8 mouse cellular contexts compared by ENCODE assay signal in the genomic region with DNA sequence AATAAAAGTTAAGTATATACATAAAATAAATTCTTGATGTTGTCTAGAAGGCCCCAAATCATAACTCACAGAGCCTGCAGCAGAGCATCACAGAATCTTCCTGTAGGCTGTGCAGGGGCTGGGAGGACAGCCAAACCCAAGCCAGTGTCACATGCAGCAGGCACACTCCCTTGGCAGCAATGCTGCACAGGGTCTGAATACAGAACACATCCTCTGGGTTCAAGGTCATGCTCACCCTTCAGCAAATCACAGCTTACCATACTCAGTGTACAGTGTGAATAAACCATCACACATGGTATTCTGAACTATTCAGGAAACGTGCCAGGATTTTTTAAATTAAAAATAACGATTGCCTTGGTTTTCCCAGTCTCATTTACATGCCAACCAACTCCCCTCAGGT. TPM values are rescaled to one million over a fixed set of nuclear protein-coding genes. Genes with fewer than 3 reads are reported as not detected.
DNase-seq lines count a peak whose midpoint lies in the region; ATAC-seq and TF ChIP-seq lines count a peak whose summit lies in the region.

No protein-coding gene starts in this region.

- H3K79me2 ChIP-seq in myocyte (ENCODE audit: control insufficient read depth, insufficient read depth) = peaks cover 80% of the 10 kb centered on the region

- peak overlapping the region; percentile 55; the same call in 1 of the 2 replicates for H3K27ac ChIP-seq in lung, embryonic 14.5 days (ENCODE audit: low read depth)
- no peak overlapping the region for H3K27ac ChIP-seq in lung, postnatal 0 days (ENCODE audit: low read length)

- TF ChIP-seq POLR2A in myocyte (IDR thresholded peaks at IDR 0.05; ENCODE audit: insufficient read length, low read depth) = no peak

- no peaks in the 10 kb centered on the region for H3K9me3 ChIP-seq in lung, embryonic 14.5 days (ENCODE audit: low read depth, low read length)
- no peaks in the 10 kb centered on the region for H3K9me3 ChIP-seq in lung, postnatal 0 days (ENCODE audit: low read length)

- H3ac ChIP-seq in myocyte (ENCODE audit: control insufficient read depth, insufficient read length) = no peak overlapping the region

- DNase-seq in lung, embryonic 14.5 days = peak; percentile 51
- DNase-seq in lung, postnatal 0 days (ENCODE audit: low spot score) = no peak
- peak; percentile 45 to 57 for DNase-seq in cerebellum, postnatal 14 days
- DNase-seq in heart, adult 8-10 months (ENCODE audit: low spot score) = peak; percentile 65
- peak; percentile 42 for DNase-seq in kidney, adult 9 months
- no peak for DNase-seq in spleen, postnatal 4 days (ENCODE audit: low spot score in 2 of 2)
- DNase-seq in frontal cortex, postnatal 36 days (ENCODE audit: low spot score in 2 of 2) = no peak

- H3K27me3 ChIP-seq in lung, embryonic 14.5 days (ENCODE audit: insufficient read depth, low read length) = no peaks in the 10 kb centered on the region
- H3K27me3 ChIP-seq in lung, postnatal 0 days (replicated peaks; ENCODE audit: insufficient read depth, low read length) = no peaks in the 10 kb centered on the region
- H3K27me3 ChIP-seq in myocyte (ENCODE audit: control insufficient read depth, insufficient read depth, insufficient read length) = no peaks in the 10 kb centered on the region

- no peak overlapping the region for H3K9ac ChIP-seq in lung, embryonic 14.5 days
- H3K9ac ChIP-seq in lung, postnatal 0 days (replicated peaks; ENCODE audit: low read depth) = no peak overlapping the region

- no peak for TF ChIP-seq EP300 in lung, postnatal 0 days (IDR thresholded peaks at IDR 0.05)

- peaks cover 5% of the 10 kb centered on the region for H3K4me1 ChIP-seq in lung, embryonic 14.5 days (ENCODE audit: insufficient read depth)
- H3K4me1 ChIP-seq in lung, postnatal 0 days (ENCODE audit: insufficient read depth, low read depth, low read length) = peaks cover 13% of the 10 kb centered on the region; the same call in 1 of the 2 replicates

- 24% methylated on average over 2 of the region's 2 CpGs for WGBS in lung, embryonic 14.5 days
- 31% methylated on average over 2 of the region's 2 CpGs for WGBS in lung, postnatal 0 days

- peak; percentile 76; the same call in 1 of the 2 replicates for ATAC-seq in lung, embryonic 14.5 days (ENCODE audit: insufficient read depth)
- no peak for ATAC-seq in lung, postnatal 0 days

- no peak overlapping the region for H3K4me3 ChIP-seq in lung, embryonic 14.5 days (ENCODE audit: low read depth, low read length)
- no peak overlapping the region for H3K4me3 ChIP-seq in lung, postnatal 0 days (ENCODE audit: low read depth, low read length)
- H3K4me3 ChIP-seq in myocyte = no peak overlapping the region

- H3K4me2 ChIP-seq in lung, embryonic 14.5 days = no peak overlapping the region
- no peak overlapping the region for H3K4me2 ChIP-seq in lung, postnatal 0 days (replicated peaks; ENCODE audit: low read depth, low read length)
- H3K4me2 ChIP-seq in myocyte (ENCODE audit: low read depth) = no peak overlapping the region

- no peak for TF ChIP-seq CTCF in lung, embryonic 14.5 days (IDR thresholded peaks at IDR 0.05; ENCODE audit: low read depth)
- no peak for TF ChIP-seq CTCF in lung, postnatal 0 days (IDR thresholded peaks at IDR 0.05)

- no peaks in the 10 kb centered on the region for H3K36me3 ChIP-seq in lung, embryonic 14.5 days (ENCODE audit: insufficient read depth)
- H3K36me3 ChIP-seq in lung, postnatal 0 days (ENCODE audit: insufficient read depth, low read length) = no peaks in the 10 kb centered on the region
- H3K36me3 ChIP-seq in myocyte (ENCODE audit: control insufficient read depth, insufficient read depth) = no peaks in the 10 kb centered on the region

TF ChIP-seq in myocyte, 11 proteins besides CTCF, POLR2A, EP300 and RAD21:
- peak; percentile 36 for TF ChIP-seq USF1 (IDR thresholded peaks at IDR 0.05; ENCODE audit: low read depth)
- TF ChIP-seq MAX (IDR thresholded peaks at IDR 0.05; ENCODE audit: low read depth) = no peak
- TF ChIP-seq SRF (IDR thresholded peaks at IDR 0.05; ENCODE audit: control insufficient read depth, insufficient read length, low read depth) = no peak
- no peak for TF ChIP-seq REST (IDR thresholded peaks at IDR 0.05; ENCODE audit: insufficient read depth, insufficient read length)
- TF ChIP-seq MYOD1 (IDR thresholded peaks at IDR 0.05; ENCODE audit: control insufficient read depth in 1 of 3, insufficient read length in 2 of 3, low read depth in 2 of 3) = no peak

RNA-seq across cellular contexts. Expression of a gene that starts 52.7 kb away (rescaled TPM):
- 51.9 and 55.8 TPM in 2 replicates for polyA plus RNA-seq in lung, embryonic 14.5 days (2014; fragmentation: Nextera tagmentation; extraction: Ambion mirVana)
- polyA plus RNA-seq in lung, postnatal 0 days (2015; fragmentation: Nextera tagmentation; extraction: Ambion mirVana) = 17.4 and 18.8 TPM in 2 replicates
- total RNA-seq in heart, adult 8-10 months (2022) = 100 to 1,000 TPM in 2 of 4 experiments, 10 to 100 TPM in 2; 87.6 to 108 (median 101) TPM
- 136 TPM for polyA plus RNA-seq in myocyte (2012; fragmentation: generic; extraction: Trizol)

Comparison
In these comparisons a context has a peak if more than half of its experiments do, and no peak if none do; other contexts are left out.
1. DNase-seq: peak in lung, embryonic 14.5 days (single experiment), cerebellum, postnatal 14 days (2 of 2), heart, adult 8-10 months (single experiment) and kidney, adult 9 months (single experiment); none in lung, postnatal 0 days (single experiment), spleen, postnatal 4 days (0 of 2) and frontal cortex, postnatal 36 days (0 of 2).